Mouse (Mus musculus) myocyte (in vitro differentiated cells): Measurements from ENCODE around the gene Syt2. TPM values are rescaled to one million over a fixed set of nuclear protein-coding genes. Genes with fewer than 3 reads are reported as not detected.

Experiments used
- H3K27me3 ChIP-seq: one replicate; pipeline ENCODE4 v1.6.1; 2011; ENCODE audit not compliant: control insufficient read depth, insufficient read depth, insufficient read length
- H3K36me3 ChIP-seq: one replicate; pipeline ENCODE4 v1.6.1; 2011; ENCODE audit not compliant: control insufficient read depth, insufficient read depth
- H3K4me2 ChIP-seq: one replicate; pipeline ENCODE4 v1.6.1; 2011; ENCODE audit warnings: low read depth, control low read depth
- H3K4me3 ChIP-seq: one replicate; pipeline ENCODE4 v1.5.1; 2011; ENCODE audit warnings: mild to moderate bottlenecking, control low read depth, moderate library complexity
- H3K79me2 ChIP-seq: one replicate; pipeline ENCODE4 v1.6.1; 2011; ENCODE audit not compliant: control insufficient read depth, insufficient read depth
- H3ac ChIP-seq: one replicate; pipeline ENCODE4 v1.6.1; 2011; ENCODE audit not compliant: control insufficient read depth, insufficient read length
- CEBPB ChIP-seq: IDR thresholded peaks from 2 replicates; pipeline ENCODE4 v1.6.1; 2011; ENCODE audit warnings: mild to moderate bottlenecking, moderate library complexity; ENCODE audit not compliant: poor library complexity, insufficient read depth, severe bottlenecking
- E2F4 ChIP-seq: IDR thresholded peaks from one replicate; pipeline ENCODE4 v1.6.1; 2011; ENCODE audit warnings: mild to moderate bottlenecking, control low read depth, moderate library complexity; ENCODE audit not compliant: insufficient read depth
- MAX ChIP-seq: IDR thresholded peaks from one replicate; pipeline ENCODE4 v1.6.1; 2011; ENCODE audit warnings: low read depth, mild to moderate bottlenecking, control low read depth
- MYOD1 ChIP-seq, 3 experiments: IDR thresholded peaks; one replicate each; pipeline ENCODE4 v1.6.1; 2011; ENCODE audit warnings: control low read depth in 2 of 3, low read depth in 2 of 3, mild to moderate bottlenecking in 2 of 3, moderate library complexity in 1 of 3; ENCODE audit not compliant: insufficient read length in 2 of 3, control insufficient read depth in 1 of 3
- MYOG ChIP-seq, 3 experiments: IDR thresholded peaks; one replicate each; pipeline ENCODE4 v1.6.1; 2011; ENCODE audit warnings: control low read depth in 2 of 3, low read depth in 2 of 3, mild to moderate bottlenecking in 2 of 3; ENCODE audit not compliant: insufficient read length in 2 of 3, control insufficient read depth in 1 of 3, insufficient read depth in 1 of 3
- POLR2A ChIP-seq: IDR thresholded peaks from one replicate; pipeline ENCODE4 v1.6.1; 2011; ENCODE audit warnings: low read depth, mild to moderate bottlenecking, control low read depth, moderate library complexity; ENCODE audit not compliant: insufficient read length
- POLR2AphosphoS2 ChIP-seq: IDR thresholded peaks from one replicate; pipeline ENCODE4 v1.6.1; 2011; ENCODE audit warnings: low read depth, control low read depth; ENCODE audit not compliant: insufficient read length
- REST ChIP-seq: IDR thresholded peaks from one replicate; pipeline ENCODE4 v1.6.1; 2011; ENCODE audit warnings: mild to moderate bottlenecking, control low read depth, moderate library complexity; ENCODE audit not compliant: insufficient read depth, insufficient read length
- SRF ChIP-seq: IDR thresholded peaks from one replicate; pipeline ENCODE4 v1.6.1; 2011; ENCODE audit warnings: low read depth; ENCODE audit not compliant: control insufficient read depth, insufficient read length
- TCF12 ChIP-seq: IDR thresholded peaks from one replicate; pipeline ENCODE4 v1.6.1; 2011; ENCODE audit warnings: mild to moderate bottlenecking, control low read depth; ENCODE audit not compliant: poor library complexity, insufficient read depth, severe bottlenecking
- TCF3 ChIP-seq: IDR thresholded peaks from one replicate; pipeline ENCODE4 v1.6.1; 2011; ENCODE audit warnings: low read depth, control low read depth; ENCODE audit not compliant: insufficient read length
- USF1 ChIP-seq: IDR thresholded peaks from one replicate; pipeline ENCODE4 v1.6.1; 2011; ENCODE audit warnings: low read depth, mild to moderate bottlenecking, control low read depth, moderate library complexity
- polyA plus RNA-seq: library from polyadenylated mRNA; unstranded; fragments of >200 nt; fragmentation: generic; extraction: Trizol; gene quantifications from one replicate; pipeline ENCODE4 v1.2.1, GENCODE M21; 2012; ENCODE audit warnings: missing spikeins

Syt2 gene
- polyA plus RNA-seq, 1 experiment = 0.11 TPM

DNA sequence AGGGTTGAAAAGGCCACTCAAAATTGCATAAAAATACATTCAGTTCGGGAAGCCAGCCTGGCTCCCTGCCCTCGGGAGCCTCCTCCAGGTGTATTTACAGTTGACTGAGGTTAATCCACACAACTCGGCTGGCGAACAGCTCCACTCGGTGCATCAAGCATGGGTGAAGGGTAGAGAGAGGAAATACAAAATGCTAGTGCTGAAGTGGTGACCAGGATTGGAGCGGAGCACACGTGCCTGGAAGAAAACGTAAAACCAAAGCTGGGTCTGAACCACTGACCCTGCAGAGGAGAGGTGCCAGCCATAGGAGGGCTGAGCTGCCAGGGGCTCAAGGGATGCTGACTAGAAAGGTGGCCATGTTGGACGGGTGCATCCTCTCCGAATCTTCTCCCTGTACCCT is 108.3 kb downstream of the Syt2 start:
- H3K4me2 ChIP-seq = no peak overlapping the region
- H3K36me3 ChIP-seq = no peaks in the 10 kb centered on the region
- TF ChIP-seq MYOD1 (IDR thresholded peaks at IDR 0.05; ENCODE audit: control insufficient read depth in 1 of 3, insufficient read length in 2 of 3, low read depth in 2 of 3) = no peak
- no peak for TF ChIP-seq MYOG (IDR thresholded peaks at IDR 0.05; ENCODE audit: control insufficient read depth in 1 of 3, insufficient read depth in 1 of 3, insufficient read length in 2 of 3, low read depth in 2 of 3)
- TF ChIP-seq TCF3 = no peak
- TF ChIP-seq E2F4 = no peak
- TF ChIP-seq REST = no peak
- TF ChIP-seq TCF12 = no peak
- TF ChIP-seq POLR2AphosphoS2 = no peak
- TF ChIP-seq CEBPB = no peak
- TF ChIP-seq MAX = no peak
- TF ChIP-seq POLR2A = no peak
- TF ChIP-seq USF1 = no peak
- TF ChIP-seq SRF = no peak
- no peak overlapping the region for H3K4me3 ChIP-seq
- H3K27me3 ChIP-seq = no peaks in the 10 kb centered on the region
- no peak overlapping the region for H3ac ChIP-seq
- no peaks in the 10 kb centered on the region for H3K79me2 ChIP-seq

DNA sequence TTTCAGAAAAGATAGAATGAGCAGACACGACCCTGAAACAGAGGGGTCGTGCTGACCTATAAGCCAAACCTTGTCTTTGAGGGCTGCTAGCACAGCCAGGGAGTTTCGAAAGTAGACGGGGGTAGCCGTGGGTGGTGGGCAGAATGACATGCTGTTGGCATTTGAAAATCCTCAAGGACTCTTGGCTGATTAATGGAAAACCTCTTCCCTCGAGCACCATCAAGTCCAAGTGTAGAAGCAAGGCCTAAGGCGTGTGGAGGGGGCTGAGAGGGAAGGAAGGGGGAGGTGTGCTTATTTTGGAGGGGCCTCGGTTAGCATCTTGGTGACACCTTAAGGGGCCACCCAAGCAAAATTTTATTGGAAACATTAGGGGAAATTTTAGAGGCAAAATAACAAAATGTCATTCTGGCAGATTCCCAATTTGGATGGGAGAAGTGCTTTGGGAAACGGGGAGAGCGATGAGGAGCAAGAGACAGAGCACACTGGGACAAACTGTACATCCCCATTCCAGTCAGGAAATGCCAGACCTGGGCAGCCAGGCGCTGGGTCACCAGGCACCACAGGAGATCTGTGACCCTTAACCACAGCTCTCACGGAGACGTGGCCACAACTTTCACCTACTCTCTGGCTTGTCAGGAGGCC is 109.2 kb downstream of the Syt2 start:
- H3K4me2 ChIP-seq = no peak overlapping the region
- no peak overlapping the region for H3ac ChIP-seq
- no peaks in the 10 kb centered on the region for H3K36me3 ChIP-seq
- no peaks in the 10 kb centered on the region for H3K79me2 ChIP-seq
- H3K27me3 ChIP-seq = no peaks in the 10 kb centered on the region
- H3K4me3 ChIP-seq = no peak overlapping the region
- TF ChIP-seq E2F4 (no peak), TCF12 (no peak), REST (no peak), MYOG (IDR thresholded peaks at IDR 0.05; ENCODE audit: control insufficient read depth in 1 of 3, insufficient read depth in 1 of 3, insufficient read length in 2 of 3, low read depth in 2 of 3) (no peak), MYOD1 (IDR thresholded peaks at IDR 0.05; ENCODE audit: control insufficient read depth in 1 of 3, insufficient read length in 2 of 3, low read depth in 2 of 3) (no peak), USF1 (no peak), SRF (no peak), CEBPB (no peak), MAX (no peak), TCF3 (no peak), POLR2AphosphoS2 (no peak)

GRCm38 (mm10) chr1:134756190-134756873 is 109.9 kb downstream of the Syt2 start:
- Histone ChIP-seq H3K27me3 (no peaks in the 10 kb centered on the region), H3K79me2 (no peaks in the 10 kb centered on the region), H3K4me3 (no peak overlapping the region), H3K4me2 (no peak overlapping the region), H3K36me3 (no peaks in the 10 kb centered on the region), H3ac (no peak overlapping the region)
- TF ChIP-seq MYOG (IDR thresholded peaks at IDR 0.05; ENCODE audit: control insufficient read depth in 1 of 3, insufficient read depth in 1 of 3, insufficient read length in 2 of 3, low read depth in 2 of 3) (no peak), USF1 (no peak), SRF (no peak), POLR2AphosphoS2 (no peak), REST (no peak), TCF12 (no peak), TCF3 (no peak), E2F4 (no peak), CEBPB (no peak), MAX (no peak), POLR2A (no peak), MYOD1 (IDR thresholded peaks at IDR 0.05; ENCODE audit: control insufficient read depth in 1 of 3, insufficient read length in 2 of 3, low read depth in 2 of 3) (no peak)

- Histone ChIP-seq H3K36me3 (no peaks in the 10 kb centered on the region), H3ac (no peak overlapping the region)
- TF ChIP-seq TCF3 = no peak
- TF ChIP-seq MYOG (IDR thresholded peaks at IDR 0.05; ENCODE audit: control insufficient read depth in 1 of 3, insufficient read depth in 1 of 3, insufficient read length in 2 of 3, low read depth in 2 of 3) = no peak
- TF ChIP-seq E2F4 = no peak
- TF ChIP-seq POLR2A = no peak
- no peak for TF ChIP-seq MAX
Measured at GRCm38 (mm10) chr1:134757230-134757629, 110.8 kb downstream of the Syt2 start.

More at GRCm38 (mm10) chr1:134757230-134757629, 110.8 kb downstream of the Syt2 start:
- no peak overlapping the region for H3K4me3 ChIP-seq
- H3K79me2 ChIP-seq = no peaks in the 10 kb centered on the region
- H3K4me2 ChIP-seq = no peak overlapping the region
- no peaks in the 10 kb centered on the region for H3K27me3 ChIP-seq
